Mouse (Mus musculus): ENCODE data around the gene Ctsa.
A peak's percentile ranks its signal among the peaks of the same experiment; 100 is the strongest.
"Not testable (repeated sequence)": the region's sequence is repeated elsewhere in the genome, so short reads cannot be mapped to it uniquely, and the experiment has no call there.

The Ctsa gene

DNA sequence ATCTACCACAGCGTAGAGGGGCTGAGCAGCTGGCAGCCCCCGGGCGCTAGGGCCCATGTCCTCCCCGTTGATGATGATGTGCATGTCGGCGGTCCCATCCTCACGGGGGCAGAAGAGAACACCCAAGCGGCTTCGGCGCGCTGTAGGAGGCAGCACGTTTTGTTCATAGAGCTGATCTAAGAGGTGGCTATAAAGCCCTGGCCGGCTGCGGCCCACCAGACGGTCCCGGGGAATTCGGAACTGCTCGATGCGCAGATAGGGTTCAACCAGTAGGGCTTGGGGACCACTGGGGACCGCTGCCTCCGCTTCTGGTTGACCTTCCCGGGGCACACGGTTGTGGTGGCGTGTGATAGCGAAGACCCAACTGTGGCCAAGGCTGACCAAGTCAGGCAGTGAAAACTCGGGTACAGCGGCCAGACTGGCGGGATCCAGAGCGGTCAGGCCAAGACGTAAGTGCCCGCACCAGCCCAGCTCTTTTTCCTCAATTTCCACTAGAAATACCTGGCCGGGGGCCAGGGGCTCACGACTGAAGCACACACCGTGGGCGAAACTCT, at the start of gene Ctsa:
Gene Ctsa, plus strand, starts transcription at position 126 of the 554 bp plus-strand sequence.
- peak; percentile 80 to 87 for DNase-seq

DNA sequence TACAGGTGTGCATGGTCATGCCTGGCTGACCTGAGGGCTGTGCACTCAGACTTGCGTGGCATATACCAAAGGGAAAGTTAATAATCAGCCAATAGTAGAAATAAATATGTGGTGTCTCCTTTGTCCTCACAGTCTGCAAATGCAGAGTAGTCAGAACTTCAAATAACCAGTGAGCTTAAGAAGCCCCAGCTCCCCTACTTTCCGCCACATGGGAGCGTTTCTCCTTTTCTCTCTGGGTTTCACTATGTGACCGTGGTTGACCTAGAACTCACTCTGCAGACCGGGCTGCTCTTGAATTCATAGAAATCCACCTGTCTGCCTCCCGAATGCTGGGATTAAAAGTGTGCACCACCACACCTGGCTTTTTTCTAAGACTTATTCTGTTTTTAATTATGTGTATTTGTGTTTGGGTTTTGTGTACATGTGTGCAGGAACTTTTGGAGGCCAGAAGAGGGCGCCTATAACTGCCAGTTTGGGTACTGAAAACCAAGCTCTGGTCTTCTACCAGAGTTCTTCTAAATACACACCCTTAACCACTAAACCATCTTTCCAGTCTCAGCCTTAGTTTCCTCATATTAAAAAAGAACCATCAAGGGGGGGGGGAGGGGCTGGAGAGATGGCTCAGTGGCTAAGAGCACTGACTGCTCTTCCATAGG, 48.6 kb upstream of the Ctsa start:
- DNase-seq, result no peak

DNA sequence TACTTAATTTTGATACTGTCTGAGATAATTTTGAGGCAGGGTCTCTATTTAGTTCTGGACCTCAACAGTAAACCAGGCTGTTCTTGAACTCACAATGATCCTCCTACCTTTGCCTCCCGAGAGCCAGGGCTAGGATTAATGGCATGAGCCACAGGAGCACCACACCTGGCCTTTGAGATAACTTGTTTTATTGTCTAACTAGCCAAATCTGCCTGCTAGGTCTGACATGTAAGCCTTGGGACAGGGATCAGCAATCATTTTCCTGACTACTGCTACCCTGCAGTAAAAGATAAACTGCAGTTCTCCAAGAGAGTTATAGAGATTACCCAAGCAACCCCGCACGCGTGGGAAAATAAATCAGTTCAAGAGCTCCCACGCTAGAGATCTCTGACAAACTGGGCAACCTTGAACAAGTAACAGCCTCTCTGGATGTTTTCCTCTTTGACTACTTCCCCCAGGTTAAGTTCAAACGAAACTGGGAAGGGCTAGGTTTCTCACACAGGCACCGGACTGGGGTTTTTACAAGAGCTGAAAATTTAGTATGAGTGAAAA, 47.7 kb upstream of the Ctsa start:
- no peak for DNase-seq

DNA sequence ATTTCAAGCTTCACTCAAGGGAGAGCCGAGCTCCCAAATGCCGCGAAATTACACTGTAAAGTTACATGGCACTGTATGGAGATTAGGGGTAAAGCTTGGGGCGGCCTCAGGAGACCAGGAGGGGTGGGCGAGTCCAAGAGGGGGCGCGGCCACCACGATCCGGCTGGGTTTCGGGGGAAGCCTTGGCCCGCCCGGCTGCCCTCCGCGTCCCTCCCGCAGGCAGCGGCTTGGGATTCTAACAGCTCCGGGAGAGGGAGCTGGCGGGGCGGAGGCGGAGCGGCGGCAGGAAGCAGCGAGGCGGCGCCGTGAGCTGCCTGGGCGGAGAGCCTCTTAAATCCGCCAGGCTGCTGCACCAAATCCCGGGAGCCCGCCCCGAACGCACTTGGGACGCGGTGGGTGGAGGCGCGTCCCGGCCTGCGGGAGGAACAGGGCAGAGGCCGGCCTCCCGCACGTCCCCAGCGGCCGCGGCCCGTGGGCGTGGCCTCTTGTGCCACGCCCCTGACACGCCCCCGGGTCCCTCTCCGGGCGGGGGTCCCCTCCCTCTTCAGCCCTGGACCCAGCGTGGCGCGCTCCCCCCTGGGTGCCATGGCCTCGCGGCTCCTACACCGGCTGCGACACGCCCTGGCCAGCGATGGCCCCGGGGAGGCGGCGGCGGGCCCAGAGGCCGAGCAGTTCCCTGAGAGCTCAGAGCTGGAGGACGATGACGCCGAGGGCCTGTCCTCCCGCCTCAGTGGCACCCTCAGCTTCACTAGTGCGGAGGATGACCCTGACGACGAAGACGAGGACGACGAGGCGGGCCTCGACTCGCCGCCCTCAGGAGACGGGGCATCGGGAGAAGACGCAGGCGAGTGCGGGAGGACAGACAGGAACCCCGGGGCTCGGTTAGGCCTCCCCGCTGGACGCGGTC, 46.9 kb upstream of the Ctsa start, which contains the start of gene Snx21:
Gene Snx21, plus strand, starts transcription at position 343 of the 907 bp plus-strand sequence.
- DNase-seq, result peak; percentile 93 to 98

DNA sequence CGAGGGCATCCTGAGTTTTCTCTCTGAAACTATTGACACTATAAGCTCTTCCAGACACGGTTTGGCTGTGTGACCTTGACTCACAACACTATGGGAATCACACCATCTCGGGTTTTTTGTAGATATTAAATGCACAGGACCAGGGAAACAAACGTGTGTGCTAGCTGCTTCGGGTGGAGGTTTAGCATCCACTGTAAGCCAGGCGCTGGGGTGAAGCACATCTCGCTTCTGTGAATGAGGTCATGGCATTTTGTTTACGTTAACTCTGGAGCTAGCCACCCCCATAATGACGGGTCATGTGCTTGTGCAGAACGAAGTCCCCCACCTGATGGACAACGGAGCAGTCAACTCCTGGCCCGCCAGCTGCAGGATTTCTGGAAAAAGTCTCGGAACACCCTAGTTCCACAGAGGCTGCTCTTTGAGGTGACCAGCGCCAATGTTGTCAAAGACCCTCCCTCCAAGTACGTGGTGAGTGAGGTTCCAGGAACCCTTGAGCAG, 46.2 kb upstream of the Ctsa start:
- no peak for DNase-seq

DNA sequence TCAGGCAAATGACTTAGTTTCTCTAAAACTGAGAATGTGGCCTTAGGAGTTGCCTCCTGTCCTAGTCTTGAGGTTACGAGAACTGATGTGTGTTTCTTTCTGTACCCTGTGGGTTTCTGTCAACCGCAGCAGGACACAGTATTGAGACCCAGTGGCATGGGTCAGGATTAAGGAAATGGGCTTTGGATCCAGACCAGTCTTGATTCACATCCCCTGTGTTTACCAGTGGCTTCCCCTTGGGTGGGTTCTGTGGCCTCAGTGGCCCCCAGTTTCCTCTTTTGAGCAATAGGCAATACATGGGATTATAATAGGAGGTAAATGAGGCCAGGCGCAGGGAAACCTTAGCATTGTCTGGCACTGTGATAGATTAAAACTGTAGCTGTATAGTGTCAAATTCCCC, 45.6 kb upstream of the Ctsa start:
- DNase-seq, result no peak

DNA sequence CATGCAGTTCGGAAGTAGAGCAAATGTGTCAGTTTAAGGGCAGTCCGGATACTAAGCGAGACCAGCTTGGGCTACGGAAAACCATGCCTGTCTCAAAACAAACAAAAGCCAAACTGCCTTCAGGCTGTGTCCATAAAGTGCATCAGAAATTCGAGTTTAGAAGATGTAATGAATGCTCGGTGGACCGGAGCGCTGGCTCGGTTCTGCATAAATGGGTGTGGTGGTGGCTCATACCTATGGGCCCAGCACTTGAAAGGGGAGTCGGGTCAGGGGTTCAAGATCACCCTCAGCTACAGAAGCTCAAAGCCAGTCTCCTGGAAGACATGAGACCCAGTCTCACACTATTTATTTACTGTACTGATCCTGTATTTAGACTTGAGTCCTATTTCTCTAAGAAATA, 44.9 kb upstream of the Ctsa start:
- DNase-seq, result no peak

DNA sequence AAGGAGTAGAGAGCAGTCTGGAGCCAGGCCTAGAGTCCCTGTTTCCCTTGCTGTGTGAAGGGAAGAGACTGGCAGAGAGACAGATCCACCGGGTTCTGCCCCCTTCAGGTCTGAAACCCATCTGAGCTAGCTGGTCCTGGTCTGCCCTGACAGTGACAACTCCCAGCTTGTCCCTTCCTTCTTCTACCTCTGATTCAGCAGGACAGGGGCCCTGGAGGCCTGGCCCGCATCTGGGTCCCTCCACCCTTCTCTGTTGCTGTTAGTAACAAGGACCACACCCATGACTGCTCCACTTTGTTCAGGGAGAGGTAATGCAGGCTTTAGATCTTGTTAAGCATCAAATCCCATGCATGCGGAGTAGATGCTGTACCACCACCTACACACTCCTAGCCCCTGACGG, 44.3 kb upstream of the Ctsa start:
- no peak for DNase-seq

DNA sequence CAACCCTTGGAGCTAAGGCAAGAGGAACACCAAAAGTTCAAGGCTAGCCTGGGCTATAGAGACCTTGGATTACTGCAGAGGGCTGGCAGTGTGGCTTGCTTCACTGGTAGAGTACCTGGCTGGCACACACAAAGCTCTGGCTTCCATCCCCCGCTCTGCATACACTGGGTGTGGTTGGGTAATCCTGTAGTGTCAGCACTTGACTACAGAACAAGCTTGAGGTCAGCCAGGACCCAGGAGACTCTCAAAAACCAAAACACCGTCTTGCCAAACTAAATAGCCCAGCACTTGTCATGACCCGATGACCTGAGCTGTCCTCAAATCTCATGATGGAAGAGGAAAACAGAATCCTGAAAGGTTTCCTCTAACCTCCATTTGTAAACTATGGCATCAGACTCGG, 42.2 kb upstream of the Ctsa start:
- DNase-seq, result peak in 1 of 2 experiments; percentile 65

DNA sequence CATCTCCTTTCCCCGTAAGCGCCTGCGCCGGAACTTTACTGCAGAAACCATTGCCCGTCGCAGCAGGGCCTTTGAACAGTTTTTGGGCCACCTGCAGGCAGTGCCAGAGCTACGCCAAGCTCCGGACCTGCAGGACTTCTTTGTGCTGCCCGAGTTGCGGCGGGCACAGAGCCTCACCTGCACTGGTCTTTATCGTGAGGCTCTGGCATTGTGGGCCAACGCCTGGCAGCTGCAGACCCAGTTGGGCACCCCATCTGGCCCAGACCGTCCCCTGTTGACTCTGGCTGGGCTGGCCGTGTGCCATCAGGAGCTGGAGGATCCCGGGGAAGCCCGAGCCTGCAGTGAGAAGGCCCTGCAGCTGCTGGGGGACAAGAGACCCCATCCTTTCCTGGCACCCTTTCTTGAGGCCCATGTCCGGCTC, 40.8 kb upstream of the Ctsa start:
- DNase-seq, result peak in 1 of 2 experiments; percentile 50

DNA sequence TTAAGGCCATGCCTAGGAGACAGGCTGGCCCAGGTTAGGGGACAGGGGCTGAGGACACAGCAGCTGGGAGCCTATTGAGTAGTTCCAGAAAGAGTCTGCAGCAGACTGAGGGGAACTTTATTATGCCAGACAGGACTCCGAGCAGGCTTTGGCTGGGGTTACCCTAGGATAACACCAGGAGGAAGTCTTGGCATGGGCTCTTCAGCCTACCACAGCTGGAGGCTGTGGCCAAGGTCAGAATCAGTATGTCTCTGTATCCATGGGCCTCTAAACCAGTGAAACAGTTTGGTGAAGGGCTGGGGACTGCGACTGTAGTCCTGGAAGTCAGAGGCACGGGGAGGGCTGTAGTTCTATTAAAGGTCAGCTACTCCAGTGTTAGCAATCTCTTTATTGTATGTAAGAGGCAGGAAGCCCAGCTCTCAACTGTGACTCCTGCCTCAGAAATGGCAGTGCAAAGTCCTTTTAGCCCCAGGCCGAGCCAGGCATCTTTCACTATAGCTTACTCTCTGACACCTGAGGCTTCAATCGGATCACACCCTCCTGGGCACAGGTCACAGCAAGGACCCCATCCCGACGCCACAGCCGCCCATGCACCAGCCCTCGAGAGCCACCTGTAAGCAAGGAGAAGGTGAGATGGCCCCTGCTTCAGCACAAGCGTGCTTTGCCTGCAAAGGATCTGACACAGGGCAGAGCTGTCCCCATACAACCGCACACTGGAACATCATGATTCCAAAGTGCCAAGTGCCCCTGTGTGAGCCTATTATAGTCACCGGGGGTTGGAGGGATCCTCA, 40.1 kb upstream of the Ctsa start:
- peak in 1 of 2 experiments; percentile 33 for DNase-seq

DNA sequence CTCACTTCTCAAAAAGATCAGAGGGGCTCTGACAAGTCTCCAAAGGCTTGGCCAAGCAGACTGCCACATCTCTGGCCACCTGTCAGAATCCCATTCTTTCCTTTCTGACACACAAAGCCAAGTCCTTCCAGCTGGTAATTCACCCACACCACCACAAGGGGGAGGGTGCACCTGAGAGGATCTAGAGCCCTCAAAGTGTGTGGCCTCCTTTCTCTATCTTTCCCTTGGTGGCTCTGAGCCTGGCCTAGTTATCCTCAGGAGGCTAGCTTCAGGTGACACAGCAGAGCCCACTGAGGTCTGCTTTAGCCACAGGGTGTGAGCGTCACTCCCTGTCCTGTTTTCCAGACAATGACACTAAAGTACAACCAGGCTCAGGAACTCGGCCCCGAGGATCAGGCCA, 39.4 kb upstream of the Ctsa start:
- DNase-seq, result peak; percentile 77

DNA sequence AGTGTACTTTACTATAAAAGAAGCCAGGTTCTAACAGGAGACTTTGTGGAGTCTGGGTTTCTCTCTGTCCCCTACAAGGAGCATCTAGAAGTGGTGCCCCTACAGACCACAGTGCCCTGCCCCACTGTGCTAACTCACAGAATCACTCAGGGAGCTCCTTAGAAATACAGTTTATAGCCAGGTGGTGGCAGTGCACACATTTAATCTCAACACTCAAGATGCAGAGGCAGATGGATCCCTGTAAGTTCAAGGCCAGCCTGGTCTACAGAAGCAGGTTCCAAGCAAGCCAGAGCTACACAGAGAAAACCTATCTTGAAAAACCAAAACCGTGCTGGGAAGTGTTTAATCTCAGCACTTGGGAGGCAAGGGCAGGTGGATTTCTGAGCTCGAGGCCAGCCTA, 38.9 kb upstream of the Ctsa start:
- DNase-seq, result no peak

DNA sequence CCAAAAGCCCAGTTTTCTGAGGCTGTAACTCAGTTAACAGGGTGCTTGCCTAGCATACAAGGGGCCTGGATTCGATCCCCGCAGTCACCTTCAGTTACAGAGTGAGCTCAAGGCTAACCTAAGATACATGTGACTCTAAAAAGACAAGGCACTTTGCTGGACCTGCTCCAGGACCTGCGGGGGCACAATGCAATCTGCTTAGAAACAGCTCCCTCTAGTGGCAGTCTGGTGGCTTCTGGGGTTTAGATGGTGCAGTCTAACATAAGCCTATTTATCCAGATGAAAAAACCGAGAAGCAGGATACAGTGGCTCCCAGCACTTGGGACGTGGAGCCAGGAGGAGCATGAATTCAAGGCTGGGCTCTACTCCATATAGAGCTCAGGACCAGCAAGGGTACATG, 38.4 kb upstream of the Ctsa start:
- peak; percentile 91 to 96 for DNase-seq

DNA sequence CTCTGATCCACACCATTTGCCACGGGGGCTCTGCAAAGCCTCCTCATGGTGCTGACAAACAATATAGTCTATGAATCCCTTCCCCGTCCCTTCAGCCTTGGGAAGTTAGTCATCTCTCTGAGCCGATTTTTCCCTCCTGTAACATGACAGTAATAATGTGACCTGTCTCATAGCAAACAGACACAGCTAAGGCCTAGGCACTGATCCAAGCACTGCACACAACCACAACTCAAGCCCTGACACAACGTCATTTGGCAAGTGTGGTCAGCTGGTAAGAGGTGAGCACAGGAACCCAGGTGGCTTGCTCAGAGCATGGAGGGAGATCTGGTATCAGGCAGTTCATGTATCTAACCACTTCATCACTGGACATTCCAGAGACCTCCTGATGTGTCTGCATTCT, 36.8 kb upstream of the Ctsa start:
- DNase-seq, result no peak

DNA sequence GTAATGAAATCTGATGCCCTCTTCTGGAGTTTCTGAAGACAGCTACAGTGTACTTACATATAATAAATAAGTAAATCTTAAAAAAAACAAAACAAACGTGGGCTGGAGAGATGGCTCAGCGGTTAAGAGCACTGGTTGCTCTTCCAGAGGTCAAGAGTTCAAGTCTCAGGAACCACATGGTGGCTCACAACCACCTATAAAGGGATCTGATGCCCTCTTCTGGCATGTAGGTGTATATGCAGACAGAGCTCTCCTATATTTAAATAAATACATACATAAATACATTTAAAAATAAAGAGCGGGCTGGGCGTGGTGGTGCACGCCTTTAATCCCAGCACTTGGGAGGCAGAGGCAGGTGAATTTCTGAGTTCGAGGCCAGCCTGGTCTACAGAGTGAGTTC, 34.1 kb upstream of the Ctsa start:
- not testable (repeated sequence) for DNase-seq

DNA sequence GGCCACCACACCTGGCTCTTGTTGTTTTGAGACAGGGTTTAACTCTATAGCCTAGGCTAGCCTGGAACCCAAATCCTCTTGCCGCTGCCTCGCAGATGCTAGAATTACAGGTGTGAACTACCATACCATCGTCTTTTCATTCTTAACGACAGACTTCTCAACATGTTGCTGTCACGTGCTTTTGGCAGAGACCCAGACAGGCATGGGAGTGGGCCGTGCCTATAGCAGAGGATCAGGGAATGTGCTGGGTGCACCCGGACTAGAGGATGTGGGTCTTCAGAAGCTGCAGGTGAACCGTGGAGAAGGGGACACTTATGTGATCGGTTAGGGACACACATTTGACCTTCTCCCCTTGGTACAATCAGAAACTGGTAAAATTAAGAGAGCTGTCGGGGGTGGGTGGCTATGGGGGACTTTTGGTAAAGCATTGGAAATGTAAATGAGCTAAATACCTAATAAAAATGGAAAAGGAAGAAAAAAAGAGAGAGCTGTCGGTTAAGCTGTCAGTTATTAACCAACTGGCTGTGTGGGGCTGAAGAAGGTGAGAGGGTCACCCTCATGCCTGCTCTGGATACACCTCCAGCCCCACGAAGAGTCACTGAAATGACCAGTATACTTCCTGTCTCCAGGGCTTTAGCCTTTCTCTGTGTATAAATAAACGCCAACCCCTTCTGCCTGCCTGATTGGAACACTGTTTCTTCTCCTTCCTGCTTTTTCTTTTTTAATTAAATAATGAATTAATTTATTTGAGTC, 32.2 kb upstream of the Ctsa start:
- peak; percentile 39 to 56 for DNase-seq

DNA sequence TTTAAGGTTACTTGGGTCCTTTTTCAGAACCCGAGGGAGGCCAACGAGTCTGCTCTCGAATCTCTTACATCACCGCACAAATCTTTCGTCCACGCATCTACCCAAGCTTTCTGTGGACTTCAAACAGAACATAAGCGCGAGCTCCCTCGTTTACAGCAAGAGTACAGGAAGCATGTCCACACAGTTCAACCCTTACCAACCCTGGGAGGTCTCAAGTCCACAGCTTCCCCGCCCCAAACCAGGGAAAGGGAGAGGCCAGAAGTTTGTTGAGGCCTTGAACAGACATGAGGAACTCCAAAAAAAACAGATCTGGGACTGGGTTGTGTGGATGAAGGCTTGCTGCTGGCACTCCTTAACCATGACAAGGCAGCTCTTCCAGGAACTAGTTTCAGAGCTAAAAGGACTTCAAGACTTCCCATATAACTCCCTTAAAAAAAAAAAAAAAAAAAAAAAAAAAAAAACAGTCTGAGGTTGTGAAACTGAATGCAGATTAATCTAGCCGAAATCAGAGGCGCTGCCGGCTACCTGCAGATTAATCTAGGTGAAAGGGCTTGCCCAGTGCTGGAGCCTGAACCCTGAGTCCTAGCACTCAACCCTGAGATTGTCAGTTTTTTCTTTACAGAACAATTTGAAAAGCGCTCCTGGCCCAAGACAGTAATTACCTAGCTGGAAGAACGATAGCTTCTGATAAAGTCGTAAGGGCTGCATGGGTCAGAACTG, 29.3 kb upstream of the Ctsa start:
- peak in 1 of 2 experiments; percentile 73 for DNase-seq

DNA sequence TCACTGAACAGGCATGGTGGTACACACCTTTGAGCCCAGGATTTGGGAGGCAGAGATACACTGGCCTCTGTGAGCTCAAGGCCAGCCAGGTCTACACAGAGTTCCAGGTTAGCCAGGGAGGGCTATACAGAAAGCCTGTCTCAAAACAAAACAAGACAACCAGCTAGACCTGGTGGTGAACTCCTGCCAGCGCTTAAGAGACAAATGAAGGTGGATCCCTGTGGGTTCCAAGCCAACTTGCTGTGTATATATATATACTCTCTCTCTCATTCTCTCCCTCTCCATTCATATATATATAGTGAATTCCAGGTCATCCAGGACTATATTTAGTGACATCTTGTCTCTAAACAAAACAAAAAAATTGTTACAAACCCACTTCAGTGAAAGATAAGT, 28.8 kb upstream of the Ctsa start:
- no peak for DNase-seq

DNA sequence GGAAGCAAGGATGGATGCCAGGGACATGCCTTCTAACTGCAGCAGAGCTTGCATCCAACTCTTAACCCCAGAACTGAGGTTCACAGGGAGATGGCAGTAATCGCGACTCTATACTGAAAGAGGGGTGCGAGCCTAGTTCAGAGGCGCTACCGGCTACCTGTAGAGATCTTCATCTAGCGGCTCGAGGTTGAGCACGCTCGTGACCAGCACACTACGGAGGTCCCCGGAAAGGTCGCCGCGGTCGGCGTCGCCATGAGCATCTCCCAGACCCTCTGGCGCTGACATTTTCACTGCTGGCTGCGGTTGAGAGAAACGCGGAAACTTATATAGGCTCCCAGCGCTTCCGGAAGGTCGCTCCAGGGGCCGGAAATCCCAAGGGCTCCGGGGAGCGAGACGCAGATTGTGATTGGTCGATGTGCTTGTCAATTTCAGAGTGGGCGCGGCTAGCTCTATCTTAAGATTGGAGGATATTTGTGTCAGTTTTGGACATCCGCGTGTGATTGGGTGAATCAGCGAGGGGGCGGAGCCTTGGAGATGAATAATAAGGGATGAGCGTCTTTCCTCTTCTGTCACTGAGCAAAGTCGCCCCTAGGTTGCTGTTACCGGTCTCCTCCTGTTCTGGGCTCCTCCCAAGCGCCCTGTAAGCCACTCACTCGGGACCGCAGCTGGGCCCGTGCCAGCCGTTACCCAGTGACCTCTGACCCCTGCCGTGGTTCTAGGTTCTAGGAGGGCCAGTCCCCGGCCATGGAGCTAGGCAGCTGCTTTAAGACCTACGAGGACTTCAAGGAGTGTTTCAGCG, 27.9 kb upstream of the Ctsa start, which contains the start of the genes Acot8 and Zswim3:
Gene Acot8, minus strand, starts transcription at position 350 of the 799 bp plus-strand sequence.
Gene Zswim3, plus strand, starts transcription at position 566 of the 799 bp plus-strand sequence.
- peak; percentile 98 for DNase-seq
